Mouse (Mus musculus): ENCODE data around the gene Rnf213. TPM values are rescaled to one million over a fixed set of nuclear protein-coding genes. Genes with fewer than 3 reads are reported as not detected.
A peak's percentile ranks its signal among the peaks of the same experiment; 100 is the strongest.

The Rnf213 gene
- polyA plus RNA-seq, 1 experiment from 2014 or later = 2.1 TPM

DNA sequence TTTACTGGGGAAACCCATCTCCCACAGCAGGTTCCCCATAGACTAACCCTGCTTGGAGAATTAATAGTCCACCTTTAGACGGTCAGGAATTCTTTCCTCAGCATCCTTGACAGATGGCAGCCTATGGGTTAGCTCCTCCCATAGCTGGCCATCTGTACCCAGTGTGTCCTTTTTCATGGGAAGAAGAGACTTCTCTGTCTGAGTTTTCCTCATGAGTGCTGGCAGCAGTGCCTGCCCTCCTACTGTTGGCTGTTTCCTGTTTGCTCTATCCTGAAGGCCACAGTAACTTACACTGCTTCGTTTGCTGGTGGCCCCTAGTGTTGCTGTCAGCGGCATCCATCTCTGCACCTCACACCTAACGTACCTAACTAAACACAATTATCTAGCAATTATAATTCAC lies 104.6 kb downstream of the Rnf213 start:
- Histone ChIP-seq H3K9me3 (ENCODE audit: control insufficient read depth, low read length) (no peaks in the 10 kb centered on the region), H3K4me3 (ENCODE audit: low read depth, low read length) (no peak overlapping the region), H3K27ac (ENCODE audit: low read depth, low read length) (no peak overlapping the region), H3K36me3 (ENCODE audit: control insufficient read depth, insufficient read depth, low read length) (no peaks in the 10 kb centered on the region), H3K4me2 (replicated peaks; ENCODE audit: low read depth, low read length) (no peak overlapping the region), H3K4me1 (replicated peaks; ENCODE audit: control insufficient read depth, insufficient read depth, low read length) (peaks cover 5% of the 10 kb centered on the region; the same call in 1 of the 2 replicates), H3K9ac (ENCODE audit: low read depth, low read length) (no peak overlapping the region), H3K27me3 (ENCODE audit: control insufficient read depth, insufficient read depth, low read length) (no peaks in the 10 kb centered on the region)
- ATAC-seq (ENCODE audit: low FRiP score) = no peak
- DNase-seq (ENCODE audit: low spot score) = no peak
- WGBS = 77% methylated on average over 4 of the region's 4 CpGs

DNA sequence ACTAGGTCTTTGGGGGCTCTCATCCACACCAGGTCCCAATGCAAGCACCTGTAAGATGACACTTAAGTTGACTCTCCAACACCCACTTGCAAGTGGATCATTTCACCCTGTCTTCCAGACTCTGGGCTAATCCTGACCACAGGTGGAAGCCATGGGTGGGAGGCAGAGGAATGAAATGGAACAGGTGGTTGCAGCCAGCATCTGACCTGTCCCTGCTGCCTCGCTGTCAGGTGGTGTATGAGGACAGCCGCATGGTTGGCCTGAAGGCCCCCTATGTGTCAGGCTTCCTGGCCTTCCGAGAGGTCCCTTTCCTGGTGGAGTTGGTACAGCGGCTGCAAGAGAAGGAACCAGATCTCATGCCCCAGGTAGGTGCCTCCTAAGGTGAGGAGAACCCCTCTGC lies 106.4 kb downstream of the Rnf213 start:
- no peak overlapping the region for H3K27ac ChIP-seq (ENCODE audit: low read depth, low read length)
- no peaks in the 10 kb centered on the region for H3K27me3 ChIP-seq (ENCODE audit: control insufficient read depth, insufficient read depth, low read length)
- no peaks in the 10 kb centered on the region for H3K36me3 ChIP-seq (ENCODE audit: control insufficient read depth, insufficient read depth, low read length)
- 94% methylated on average over 4 of the region's 4 CpGs for WGBS
- no peak overlapping the region for H3K4me3 ChIP-seq (ENCODE audit: low read depth, low read length)
- DNase-seq (ENCODE audit: low spot score) (no peak), ATAC-seq (ENCODE audit: low FRiP score) (no peak)
- H3K4me1 ChIP-seq (replicated peaks; ENCODE audit: control insufficient read depth, insufficient read depth, low read length) = no peaks in the 10 kb centered on the region
- H3K4me2 ChIP-seq (replicated peaks; ENCODE audit: low read depth, low read length) = no peak overlapping the region
- no peak overlapping the region for H3K9ac ChIP-seq (ENCODE audit: low read depth, low read length)
- H3K9me3 ChIP-seq (ENCODE audit: control insufficient read depth, low read length) = no peaks in the 10 kb centered on the region

DNA sequence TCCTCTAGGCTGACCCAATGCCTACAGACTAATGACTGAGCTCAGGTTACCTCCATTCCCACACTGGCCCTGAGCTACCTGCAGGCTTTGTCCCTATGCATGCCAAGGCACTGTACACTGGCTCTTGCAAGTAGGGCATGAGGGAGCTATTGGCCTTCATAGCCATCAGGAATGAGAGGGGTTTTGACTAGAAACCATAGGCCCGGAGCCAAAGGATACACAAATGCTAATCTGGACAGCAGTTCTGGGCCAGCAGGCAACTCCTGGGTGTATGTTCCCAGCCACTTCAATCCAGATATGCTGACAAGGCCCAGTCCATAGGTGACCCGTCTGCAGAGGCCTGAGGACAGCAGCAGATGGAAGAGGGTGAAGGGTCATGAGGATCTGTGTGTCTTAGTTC lies 107.1 kb downstream of the Rnf213 start:
- Histone ChIP-seq H3K27ac (ENCODE audit: low read depth, low read length) (no peak overlapping the region), H3K36me3 (ENCODE audit: control insufficient read depth, insufficient read depth, low read length) (no peaks in the 10 kb centered on the region), H3K9me3 (ENCODE audit: control insufficient read depth, low read length) (no peaks in the 10 kb centered on the region), H3K9ac (ENCODE audit: low read depth, low read length) (no peak overlapping the region), H3K4me3 (ENCODE audit: low read depth, low read length) (no peak overlapping the region), H3K4me1 (replicated peaks; ENCODE audit: control insufficient read depth, insufficient read depth, low read length) (no peaks in the 10 kb centered on the region), H3K27me3 (ENCODE audit: control insufficient read depth, insufficient read depth, low read length) (no peaks in the 10 kb centered on the region), H3K4me2 (replicated peaks; ENCODE audit: low read depth, low read length) (no peak overlapping the region)
- ATAC-seq (ENCODE audit: low FRiP score) = no peak
- no peak for DNase-seq (ENCODE audit: low spot score)
- WGBS = 85% methylated on average over 2 of the region's 2 CpGs

DNA sequence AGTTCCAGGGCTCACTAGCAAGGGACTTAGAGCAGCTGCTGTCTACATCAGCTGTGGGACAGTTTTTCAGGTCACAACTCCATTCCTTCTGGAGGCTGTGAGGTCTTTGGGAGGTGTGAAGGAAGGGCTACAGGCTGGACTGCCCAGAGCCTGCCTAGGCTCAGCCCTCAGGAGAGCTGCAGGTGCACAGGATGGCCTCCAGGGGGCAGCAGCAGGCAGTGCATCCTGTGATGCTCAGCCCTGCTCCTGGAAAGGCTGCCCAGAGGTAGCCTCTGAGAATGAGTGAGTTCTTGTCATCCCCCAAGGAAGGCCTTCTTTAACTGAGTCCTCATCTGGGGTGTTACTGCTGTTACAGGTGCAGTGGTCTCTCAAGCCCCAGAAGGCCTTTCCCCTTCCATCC lies 110.8 kb downstream of the Rnf213 start:
- no peak overlapping the region for H3K9ac ChIP-seq (ENCODE audit: low read depth, low read length)
- peak; percentile 67; the same call in 1 of the 2 replicates for ATAC-seq (ENCODE audit: low FRiP score)
- no peak overlapping the region for H3K4me2 ChIP-seq (replicated peaks; ENCODE audit: low read depth, low read length)
- H3K9me3 ChIP-seq (ENCODE audit: control insufficient read depth, low read length) = no peaks in the 10 kb centered on the region
- H3K4me3 ChIP-seq (ENCODE audit: low read depth, low read length) = no peak overlapping the region
- no peak overlapping the region for H3K27ac ChIP-seq (ENCODE audit: low read depth, low read length)
- H3K27me3 ChIP-seq (ENCODE audit: control insufficient read depth, insufficient read depth, low read length) = no peaks in the 10 kb centered on the region
- DNase-seq (ENCODE audit: low spot score) = peak; percentile 87
- H3K36me3 ChIP-seq (ENCODE audit: control insufficient read depth, insufficient read depth, low read length) = no peaks in the 10 kb centered on the region
- 0 out of 2 replicates have a peak, but pooled peaks cover 2% of the 10 kb centered on the region for H3K4me1 ChIP-seq (replicated peaks; ENCODE audit: control insufficient read depth, insufficient read depth, low read length)

DNA sequence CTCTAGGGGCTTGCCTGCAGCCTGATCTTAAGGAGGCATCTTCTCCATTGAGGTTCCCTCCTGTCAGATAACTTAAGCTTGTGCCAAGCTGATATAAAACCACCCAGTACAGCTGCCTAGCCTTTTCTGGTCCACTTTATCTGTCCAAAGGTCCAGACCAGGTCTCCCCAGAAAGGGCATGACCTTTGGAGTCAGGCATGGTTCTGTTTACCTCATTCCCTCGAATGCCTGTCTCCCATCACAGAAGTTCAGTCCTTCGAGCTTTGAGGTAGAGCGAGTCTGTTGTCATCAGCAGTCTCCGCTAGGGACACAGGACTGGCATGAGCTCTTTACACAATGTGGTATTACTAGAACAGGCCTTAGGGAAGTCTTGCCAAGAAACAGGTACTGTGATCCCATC lies 113.5 kb downstream of the Rnf213 start:
- Histone ChIP-seq H3K27ac (ENCODE audit: low read depth, low read length) (no peak overlapping the region), H3K4me2 (replicated peaks; ENCODE audit: low read depth, low read length) (no peak overlapping the region), H3K9ac (ENCODE audit: low read depth, low read length) (no peak overlapping the region), H3K27me3 (ENCODE audit: control insufficient read depth, insufficient read depth, low read length) (no peaks in the 10 kb centered on the region), H3K36me3 (ENCODE audit: control insufficient read depth, insufficient read depth, low read length) (no peaks in the 10 kb centered on the region), H3K4me3 (ENCODE audit: low read depth, low read length) (no peak overlapping the region), H3K9me3 (ENCODE audit: control insufficient read depth, low read length) (no peaks in the 10 kb centered on the region), H3K4me1 (replicated peaks; ENCODE audit: control insufficient read depth, insufficient read depth, low read length) (peaks cover 10% of the 10 kb centered on the region; the same call in 1 of the 2 replicates)
- no peak for DNase-seq (ENCODE audit: low spot score)
- no peak for ATAC-seq (ENCODE audit: low FRiP score)
- 93% methylated on average over 4 of the region's 4 CpGs for WGBS

DNA sequence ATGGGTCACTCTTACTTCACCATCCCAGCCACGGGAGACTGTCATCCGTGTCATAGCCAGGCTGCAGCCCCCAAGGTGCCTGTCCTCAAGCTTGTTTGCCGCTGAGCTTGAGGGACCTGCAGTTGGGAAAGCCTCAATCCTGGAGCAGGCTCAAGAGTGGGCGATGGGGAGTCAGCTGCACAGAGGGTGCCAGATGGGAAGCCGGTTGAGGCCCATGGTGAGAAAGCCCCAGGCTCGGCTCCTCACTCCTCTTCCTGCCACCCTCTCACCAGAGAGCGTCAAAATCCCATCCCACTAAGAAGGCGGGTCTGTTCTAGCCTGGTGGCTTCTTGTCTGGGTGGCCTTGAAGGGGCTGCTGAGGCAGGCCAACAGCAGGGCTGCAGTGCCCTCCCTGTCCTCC lies 114.9 kb downstream of the Rnf213 start:
- Histone ChIP-seq H3K4me3 (ENCODE audit: low read depth, low read length) (no peak overlapping the region), H3K27ac (ENCODE audit: low read depth, low read length) (no peak overlapping the region), H3K36me3 (ENCODE audit: control insufficient read depth, insufficient read depth, low read length) (no peaks in the 10 kb centered on the region), H3K4me2 (replicated peaks; ENCODE audit: low read depth, low read length) (no peak overlapping the region), H3K9me3 (ENCODE audit: control insufficient read depth, low read length) (no peaks in the 10 kb centered on the region), H3K27me3 (ENCODE audit: control insufficient read depth, insufficient read depth, low read length) (no peaks in the 10 kb centered on the region), H3K9ac (ENCODE audit: low read depth, low read length) (no peak overlapping the region), H3K4me1 (replicated peaks; ENCODE audit: control insufficient read depth, insufficient read depth, low read length) (peaks cover 13% of the 10 kb centered on the region; the same call in 1 of the 2 replicates)
- WGBS = 95% methylated on average over 8 of the region's 8 CpGs
- DNase-seq (ENCODE audit: low spot score) = no peak
- no peak for ATAC-seq (ENCODE audit: low FRiP score)

DNA sequence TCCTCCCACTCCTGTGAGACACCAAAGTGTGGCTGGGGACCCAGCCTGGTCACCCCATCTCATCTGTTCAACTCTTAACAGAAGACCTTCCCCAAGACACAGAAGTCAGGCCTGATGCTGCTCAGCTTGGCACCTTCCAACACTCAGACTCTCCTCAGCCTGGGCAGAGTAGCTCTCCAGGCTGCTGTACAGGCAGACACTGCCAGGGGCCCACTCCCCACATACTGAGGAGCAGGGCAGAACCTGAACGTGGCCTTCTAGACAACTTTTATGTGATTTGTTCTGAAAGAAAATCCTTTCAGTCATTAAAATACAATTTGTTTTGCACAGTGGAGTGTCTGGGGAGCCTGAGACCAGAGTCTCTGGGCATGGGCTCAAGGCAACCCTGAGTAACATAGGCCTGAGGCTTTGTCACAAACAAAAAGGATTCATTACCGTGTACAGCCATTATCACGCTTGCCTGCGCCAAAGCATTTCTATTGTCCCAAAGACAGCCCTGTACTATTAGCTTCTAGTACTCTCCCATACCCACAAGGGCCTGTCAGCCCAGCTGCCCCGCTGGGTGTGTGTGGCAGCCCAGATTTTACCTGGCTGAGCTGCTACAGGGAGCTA lies 116.4 kb downstream of the Rnf213 start:
- WGBS = 35% methylated on average over 5 of the region's 5 CpGs
- no peak overlapping the region for H3K4me2 ChIP-seq (replicated peaks; ENCODE audit: low read depth, low read length)
- no peak overlapping the region for H3K9ac ChIP-seq (ENCODE audit: low read depth, low read length)
- no peak overlapping the region for H3K4me3 ChIP-seq (ENCODE audit: low read depth, low read length)
- ATAC-seq (ENCODE audit: low FRiP score) = peak; percentile 72
- H3K27me3 ChIP-seq (ENCODE audit: control insufficient read depth, insufficient read depth, low read length) = no peaks in the 10 kb centered on the region
- peak overlapping the region; percentile 31 for H3K27ac ChIP-seq (ENCODE audit: low read depth, low read length)
- H3K4me1 ChIP-seq (replicated peaks; ENCODE audit: control insufficient read depth, insufficient read depth, low read length) = peaks cover 18% of the 10 kb centered on the region
- peak; percentile 49 for DNase-seq (ENCODE audit: low spot score)
- no peaks in the 10 kb centered on the region for H3K36me3 ChIP-seq (ENCODE audit: control insufficient read depth, insufficient read depth, low read length)
- no peaks in the 10 kb centered on the region for H3K9me3 ChIP-seq (ENCODE audit: control insufficient read depth, low read length)

DNA sequence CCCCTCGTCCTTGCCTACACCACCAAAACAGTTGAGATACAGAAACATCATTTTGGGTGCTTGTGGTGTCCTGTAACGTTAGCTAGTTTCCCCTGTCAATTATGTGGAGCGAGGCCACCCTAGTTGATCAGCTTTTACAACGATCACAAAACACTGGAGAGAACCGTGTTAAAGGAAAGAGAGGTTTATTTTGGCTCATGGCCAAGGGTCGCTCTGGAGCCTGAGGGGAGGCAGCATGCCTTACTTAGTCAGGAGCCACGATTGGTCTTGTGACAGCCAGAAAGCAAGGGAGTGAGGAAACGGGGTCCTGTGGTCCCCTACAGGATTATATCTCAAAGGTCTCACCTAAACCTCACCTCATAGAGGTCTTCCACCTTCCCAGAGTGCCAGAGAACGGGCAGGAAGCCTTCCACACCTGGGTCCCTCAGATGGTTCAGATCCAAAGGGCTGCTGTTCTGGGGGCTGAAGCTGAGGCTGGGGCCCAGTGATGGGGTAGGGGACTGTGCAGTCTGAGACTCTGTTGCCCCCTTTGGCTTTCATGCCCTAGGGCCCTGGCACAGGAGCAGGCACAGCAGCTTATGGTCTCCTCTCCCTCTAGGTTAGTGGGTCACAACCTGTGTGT lies 120.2 kb downstream of the Rnf213 start:
- DNase-seq (ENCODE audit: low spot score) = no peak
- H3K27ac ChIP-seq (ENCODE audit: low read depth, low read length) = no peak overlapping the region
- no peak overlapping the region for H3K4me2 ChIP-seq (replicated peaks; ENCODE audit: low read depth, low read length)
- peaks cover 27% of the 10 kb centered on the region for H3K4me1 ChIP-seq (replicated peaks; ENCODE audit: control insufficient read depth, insufficient read depth, low read length)
- WGBS = 61% methylated on average over 9 of the region's 9 CpGs
- H3K36me3 ChIP-seq (ENCODE audit: control insufficient read depth, insufficient read depth, low read length) = no peaks in the 10 kb centered on the region
- H3K9me3 ChIP-seq (ENCODE audit: control insufficient read depth, low read length) = no peaks in the 10 kb centered on the region
- no peak for ATAC-seq (ENCODE audit: low FRiP score)
- H3K9ac ChIP-seq (ENCODE audit: low read depth, low read length) = no peak overlapping the region
- no peaks in the 10 kb centered on the region for H3K27me3 ChIP-seq (ENCODE audit: control insufficient read depth, insufficient read depth, low read length)
- no peak overlapping the region for H3K4me3 ChIP-seq (ENCODE audit: low read depth, low read length)

Measured in hindbrain, embryonic 11.5 days (tissue).